In the genomic region with DNA sequence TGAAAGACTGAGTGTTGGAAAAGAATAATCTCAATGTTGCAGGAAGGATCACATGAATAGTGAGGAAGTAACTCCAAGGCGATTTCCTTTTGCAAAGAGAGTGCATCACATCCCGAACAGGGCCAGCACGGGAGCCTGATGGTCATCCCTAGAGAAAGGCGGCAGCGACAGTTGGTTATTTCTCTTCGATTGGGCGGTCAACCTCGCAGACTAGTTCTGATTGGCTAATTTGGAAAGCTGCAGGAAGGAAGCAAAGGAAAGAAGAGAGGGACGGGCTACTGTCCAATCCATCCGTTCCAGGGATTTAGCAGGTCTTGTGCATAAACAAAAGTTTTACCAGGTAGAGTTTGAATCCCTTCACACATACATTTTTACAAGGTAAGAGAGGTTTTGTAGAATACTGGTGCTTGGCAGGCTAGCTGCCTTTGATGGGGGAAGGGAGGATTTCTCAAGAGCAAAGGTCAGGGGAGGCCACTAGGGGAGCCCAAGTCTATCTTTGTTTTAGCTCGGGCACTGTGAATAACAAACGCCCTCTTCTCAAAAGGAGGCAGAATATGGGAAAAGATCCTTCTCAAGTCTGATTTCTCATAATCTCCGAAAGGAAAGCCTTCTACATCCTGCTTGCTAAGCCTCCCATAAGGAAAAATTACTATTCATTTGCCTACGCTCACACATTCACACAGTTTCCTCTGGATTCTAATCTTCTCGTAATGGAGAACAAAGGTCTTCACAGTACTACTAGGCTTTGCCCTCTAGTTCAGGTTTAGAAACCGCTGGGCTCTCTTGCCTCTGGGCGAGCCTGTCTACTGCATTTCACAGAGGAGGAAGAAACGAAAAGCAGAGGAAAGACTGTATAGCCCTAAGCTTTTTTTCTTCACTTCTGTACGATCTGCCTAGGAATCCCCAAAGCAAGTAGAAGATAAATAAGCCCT, we compare ENCODE assay signal across 7 mouse cellular contexts.
A peak's percentile ranks its signal among the peaks of the same experiment; 100 is the strongest.
DNase-seq lines count a peak whose midpoint lies in the region; ATAC-seq lines count a peak whose summit lies in the region.

No protein-coding gene starts in this region.

- WGBS in forebrain, embryonic 16.5 days: 21% methylated on average over 19 of the region's 19 CpGs
- 35% methylated on average over 19 of the region's 19 CpGs for WGBS in hindbrain, embryonic 11.5 days

- peak overlapping the region; percentile 13; the same call in 1 of the 2 replicates for H3K9ac ChIP-seq in forebrain, embryonic 16.5 days (replicated peaks; ENCODE audit: low read depth, low read length)
- H3K9ac ChIP-seq in hindbrain, embryonic 11.5 days (ENCODE audit: low read depth, low read length): peak overlapping the region; percentile 53

- no peaks in the 10 kb centered on the region for H3K9me3 ChIP-seq in forebrain, embryonic 16.5 days (ENCODE audit: control insufficient read depth, low read length)
- no peaks in the 10 kb centered on the region for H3K9me3 ChIP-seq in hindbrain, embryonic 11.5 days (ENCODE audit: control insufficient read depth, low read length)

- peak overlapping the region; percentile 34 for H3K4me2 ChIP-seq in forebrain, embryonic 16.5 days (ENCODE audit: low read length)
- no peak overlapping the region; the same call in 1 of the 2 replicates for H3K4me2 ChIP-seq in hindbrain, embryonic 11.5 days (replicated peaks; ENCODE audit: low read depth, low read length)

- peak overlapping the region; percentile 76 for H3K27ac ChIP-seq in forebrain, embryonic 16.5 days (ENCODE audit: low read length)
- peak overlapping the region; percentile 87 for H3K27ac ChIP-seq in hindbrain, embryonic 11.5 days (ENCODE audit: low read depth, low read length)

- no peaks in the 10 kb centered on the region for H3K36me3 ChIP-seq in forebrain, embryonic 16.5 days (ENCODE audit: control insufficient read depth, insufficient read depth)
- no peaks in the 10 kb centered on the region for H3K36me3 ChIP-seq in hindbrain, embryonic 11.5 days (ENCODE audit: control insufficient read depth, insufficient read depth, low read length)

- ATAC-seq in forebrain, embryonic 16.5 days: peak; percentile 44
- ATAC-seq in hindbrain, embryonic 11.5 days (ENCODE audit: low FRiP score): peak; percentile 83
- peak; percentile 91 for ATAC-seq in megakaryocyte progenitor cell, adult 5-6 weeks (replicated peaks; ENCODE audit: poor library complexity)

- H3K27me3 ChIP-seq in forebrain, embryonic 16.5 days (replicated peaks; ENCODE audit: control insufficient read depth, insufficient read depth, low read length): no peaks in the 10 kb centered on the region
- no peaks in the 10 kb centered on the region for H3K27me3 ChIP-seq in hindbrain, embryonic 11.5 days (ENCODE audit: control insufficient read depth, insufficient read depth, low read length)

- H3K4me3 ChIP-seq in forebrain, embryonic 16.5 days (replicated peaks; ENCODE audit: low read length): no peak overlapping the region
- no peak overlapping the region for H3K4me3 ChIP-seq in hindbrain, embryonic 11.5 days (ENCODE audit: low read depth, low read length)

- peaks cover 14% of the 10 kb centered on the region; the same call in 1 of the 2 replicates for H3K4me1 ChIP-seq in forebrain, embryonic 16.5 days (replicated peaks; ENCODE audit: control insufficient read depth, insufficient read depth, low read length)
- H3K4me1 ChIP-seq in hindbrain, embryonic 11.5 days (replicated peaks; ENCODE audit: control insufficient read depth, insufficient read depth, low read length): 0 out of 2 replicates have a peak, but pooled peaks cover 2% of the 10 kb centered on the region

- peak; percentile 32 for DNase-seq in NIH3T3 (ENCODE audit: low read depth)
- DNase-seq in cerebellum, adult 11 months: peak; percentile 22
- DNase-seq in hindbrain, embryonic 11.5 days (ENCODE audit: low spot score): peak; percentile 82
- DNase-seq in layer of hippocampus, adult 9-11 months: peak; percentile 32
- peak; percentile 12 for DNase-seq in right cerebral cortex, postnatal 25 days

Comparison
In these comparisons a context has a peak if more than half of its experiments do, and no peak if none do; other contexts are left out.
1. DNase-seq: peak in every context shown above with its lines; median percentile 82 in hindbrain, embryonic 11.5 days; 32 in NIH3T3; 32 in layer of hippocampus, adult 9-11 months; 22 in cerebellum, adult 11 months; 12 in right cerebral cortex, postnatal 25 days.